Mouse (Mus musculus) midbrain, embryonic 16.5 days (tissue): Measurements from ENCODE around the gene Epha3. TPM values are rescaled to one million over a fixed set of nuclear protein-coding genes. Genes with fewer than 3 reads are reported as not detected.

Experiments used
- ATAC-seq: fragments of 200-750 bp; cut with Nextera tagmentation; 2 replicates; pipeline ENCODE4 v1.8.0; 2017; ENCODE audit warnings: moderate TSS enrichment
- H3K27ac ChIP-seq: fragments of 300-500 bp; sonication (generic); 2 replicates; pipeline ENCODE4 v1.5.1; 2014; ENCODE audit warnings: mild to moderate bottlenecking, low read length, mixed read lengths
- H3K27me3 ChIP-seq: fragments of 300-500 bp; sonication (generic); 2 replicates; pipeline ENCODE4 v1.6.1; 2014; ENCODE audit warnings: low read depth, low read length, mixed read lengths; ENCODE audit not compliant: control insufficient read depth, insufficient read depth
- H3K36me3 ChIP-seq: fragments of 300-500 bp; sonication (generic); 2 replicates; pipeline ENCODE4 v1.6.1; 2014; ENCODE audit warnings: mild to moderate bottlenecking, low read length, moderate library complexity, mixed read lengths; ENCODE audit not compliant: control insufficient read depth, insufficient read depth
- H3K4me1 ChIP-seq: fragments of 300-500 bp; sonication (generic); 2 replicates; pipeline ENCODE4 v1.6.1; 2014; ENCODE audit warnings: mild to moderate bottlenecking, low read length, mixed read lengths; ENCODE audit not compliant: control insufficient read depth, insufficient read depth
- H3K4me2 ChIP-seq: fragments of 300-500 bp; sonication (generic); 2 replicates; pipeline ENCODE4 v1.6.1; 2014; ENCODE audit warnings: mild to moderate bottlenecking, low read length, mixed read lengths
- H3K4me3 ChIP-seq: fragments of 300-500 bp; sonication (generic); 2 replicates; pipeline ENCODE4 v1.5.1; 2014; ENCODE audit warnings: low read depth, mild to moderate bottlenecking, low read length, moderate library complexity, mixed read lengths
- H3K9ac ChIP-seq: fragments of 300-500 bp; sonication (generic); 2 replicates; pipeline ENCODE4 v1.6.1; 2014; ENCODE audit warnings: low read depth, low read length, mixed read lengths
- H3K9me3 ChIP-seq: fragments of 300-500 bp; sonication (generic); replicated peaks from 2 replicates; pipeline ENCODE4 v1.6.1; 2014; ENCODE audit warnings: mild to moderate bottlenecking, low read length, mixed read lengths; ENCODE audit not compliant: control insufficient read depth, poor library complexity, severe bottlenecking
- WGBS: fragments of 180-500 bp; shearing (Covaris S2); extraction: QIAGEN DNeasy Blood & Tissue Kit; methylation state at CpG from one replicate; pipeline ENCODE4 v1.1.7; 2014; 5-methylcytosine and 5-hydroxymethylcytosine counted together
- polyA plus RNA-seq: library from polyadenylated mRNA; unstranded; fragments of >200 nt; fragmentation: Nextera tagmentation; extraction: Ambion mirVana; gene quantifications from 2 replicates; pipeline ENCODE4 v1.2.1, GENCODE M21; 2015

Epha3 gene
- polyA plus RNA-seq, 1 experiment from 2014 or later, result 16.8 TPM

- no peak for ATAC-seq
- Histone ChIP-seq H3K27me3 (no peaks in the 10 kb centered on the region), H3K9me3 (no peaks in the 10 kb centered on the region), H3K4me1 (no peaks in the 10 kb centered on the region), H3K9ac (no peak overlapping the region), H3K36me3 (no peaks in the 10 kb centered on the region), H3K4me3 (no peak overlapping the region), H3K27ac (no peak overlapping the region), H3K4me2 (no peak overlapping the region)
- WGBS, result 60% methylated on average over 6 of the region's 6 CpGs
Observed at GRCm38 (mm10) chr16:63621845-63622244, 242.1 kb downstream of the Epha3 start.

- H3K4me3 ChIP-seq, result no peak overlapping the region
- WGBS, result 35% methylated on average over 3 of the region's 3 CpGs
- no peak overlapping the region for H3K4me2 ChIP-seq
- H3K9ac ChIP-seq, result no peak overlapping the region
- H3K36me3 ChIP-seq, result no peaks in the 10 kb centered on the region
- H3K27me3 ChIP-seq, result no peaks in the 10 kb centered on the region
- H3K9me3 ChIP-seq, result no peaks in the 10 kb centered on the region
- no peak for ATAC-seq
- no peaks in the 10 kb centered on the region for H3K4me1 ChIP-seq
- no peak overlapping the region for H3K27ac ChIP-seq
Observed at GRCm38 (mm10) chr16:63615396-63615795, 248.6 kb downstream of the Epha3 start.

- Histone ChIP-seq H3K27me3 (no peaks in the 10 kb centered on the region), H3K9me3 (no peaks in the 10 kb centered on the region), H3K36me3 (no peaks in the 10 kb centered on the region), H3K9ac (no peak overlapping the region), H3K4me3 (no peak overlapping the region), H3K4me1 (no peaks in the 10 kb centered on the region), H3K4me2 (no peak overlapping the region), H3K27ac (no peak overlapping the region)
- 83% methylated on average over 4 of the region's 4 CpGs for WGBS
- no peak for ATAC-seq
Observed at GRCm38 (mm10) chr16:63613006-63613405, 251.0 kb downstream of the Epha3 start.

- H3K9me3 ChIP-seq, result no peaks in the 10 kb centered on the region
- H3K4me3 ChIP-seq, result no peak overlapping the region
- H3K4me1 ChIP-seq, result no peaks in the 10 kb centered on the region; the same call in 1 of the 2 replicates
- 27% methylated on average over 3 of the region's 3 CpGs for WGBS
- H3K9ac ChIP-seq, result no peak overlapping the region
- no peak overlapping the region for H3K4me2 ChIP-seq
- H3K27ac ChIP-seq, result no peak overlapping the region
- H3K27me3 ChIP-seq, result no peaks in the 10 kb centered on the region
- no peak for ATAC-seq
- no peaks in the 10 kb centered on the region; the same call in 1 of the 2 replicates for H3K36me3 ChIP-seq
Observed at GRCm38 (mm10) chr16:63600229-63600628, 263.7 kb downstream of the Epha3 start.

- 81% methylated on average over 4 of the region's 4 CpGs for WGBS
- no peaks in the 10 kb centered on the region for H3K4me1 ChIP-seq
- no peaks in the 10 kb centered on the region for H3K27me3 ChIP-seq
- H3K4me3 ChIP-seq, result no peak overlapping the region
- no peak overlapping the region for H3K4me2 ChIP-seq
- no peak for ATAC-seq
- H3K36me3 ChIP-seq, result no peaks in the 10 kb centered on the region; the same call in 1 of the 2 replicates
- no peak overlapping the region for H3K9ac ChIP-seq
- no peak overlapping the region for H3K27ac ChIP-seq
- no peaks in the 10 kb centered on the region for H3K9me3 ChIP-seq
Observed at GRCm38 (mm10) chr16:63594656-63595055, 269.3 kb downstream of the Epha3 start.

- no peaks in the 10 kb centered on the region for H3K36me3 ChIP-seq
- no peak overlapping the region for H3K27ac ChIP-seq
- WGBS, result 85% methylated on average over 4 of the region's 4 CpGs
- H3K9ac ChIP-seq, result no peak overlapping the region
- no peak overlapping the region for H3K4me2 ChIP-seq
- H3K4me1 ChIP-seq, result no peaks in the 10 kb centered on the region
- H3K4me3 ChIP-seq, result no peak overlapping the region
- no peak for ATAC-seq
- no peaks in the 10 kb centered on the region for H3K9me3 ChIP-seq
- H3K27me3 ChIP-seq, result no peaks in the 10 kb centered on the region
Observed at GRCm38 (mm10) chr16:63569746-63570145, 294.2 kb downstream of the Epha3 start.

GRCm38 (mm10) chr16:63566106-63566836 lies 297.7 kb downstream of the Epha3 start:
- Histone ChIP-seq H3K4me2 (no peak overlapping the region), H3K9ac (no peak overlapping the region), H3K27ac (no peak overlapping the region), H3K9me3 (no peaks in the 10 kb centered on the region), H3K27me3 (no peaks in the 10 kb centered on the region), H3K4me3 (no peak overlapping the region), H3K36me3 (no peaks in the 10 kb centered on the region), H3K4me1 (no peaks in the 10 kb centered on the region)
- ATAC-seq, result no peak
- WGBS, result 87% methylated on average over 17 of the region's 17 CpGs

GRCm38 (mm10) chr16:63556410-63557146 lies 307.4 kb downstream of the Epha3 start:
- 41% methylated on average over 6 of the region's 6 CpGs for WGBS
- Histone ChIP-seq H3K9ac (no peak overlapping the region), H3K4me3 (no peak overlapping the region), H3K4me2 (no peak overlapping the region), H3K27ac (no peak overlapping the region), H3K27me3 (no peaks in the 10 kb centered on the region), H3K4me1 (no peaks in the 10 kb centered on the region), H3K36me3 (no peaks in the 10 kb centered on the region), H3K9me3 (no peaks in the 10 kb centered on the region)
- no peak for ATAC-seq

- ATAC-seq, result no peak
- no peaks in the 10 kb centered on the region for H3K9me3 ChIP-seq
- H3K9ac ChIP-seq, result no peak overlapping the region
- no peaks in the 10 kb centered on the region for H3K27me3 ChIP-seq
- WGBS, result 93% methylated on average over 7 of the region's 7 CpGs
- H3K4me2 ChIP-seq, result no peak overlapping the region
- H3K4me1 ChIP-seq, result no peaks in the 10 kb centered on the region
- H3K4me3 ChIP-seq, result no peak overlapping the region
- H3K27ac ChIP-seq, result no peak overlapping the region
- no peaks in the 10 kb centered on the region for H3K36me3 ChIP-seq
Observed at GRCm38 (mm10) chr16:63552531-63552930, 311.4 kb downstream of the Epha3 start.
